Mouse (Mus musculus) olfactory bulb, adult 2 months (tissue): Measurements from ENCODE around the gene Ntrk3.

Experiments used
- CTCF ChIP-seq: fragments of 200-500 bp; IDR thresholded peaks from 2 replicates; pipeline ENCODE4 v1.5.1; 2012; ENCODE audit warnings: low read depth, mild to moderate bottlenecking, low read length, moderate library complexity; ENCODE audit not compliant: insufficient read depth
- POLR2A ChIP-seq: fragments of 200-500 bp; IDR thresholded peaks from 2 replicates; pipeline ENCODE4 v1.6.1; 2012; ENCODE audit warnings: mild to moderate bottlenecking, low read depth, low read length, moderate library complexity; ENCODE audit not compliant: insufficient read depth

- TF ChIP-seq POLR2A (no peak), CTCF (no peak)
Observed at GRCm38 (mm10) chr7:78763801-78764200, 26.0 kb upstream of the Ntrk3 start.
